Mouse (Mus musculus): ENCODE results near the gene Myo1g. TPM values are rescaled to one million over a fixed set of nuclear protein-coding genes. Genes with fewer than 3 reads are reported as not detected.

Myo1g gene
- total and polyA plus RNA-seq, 2 experiments from 2014 or later, result 0.62 to 1.5 TPM

DNA sequence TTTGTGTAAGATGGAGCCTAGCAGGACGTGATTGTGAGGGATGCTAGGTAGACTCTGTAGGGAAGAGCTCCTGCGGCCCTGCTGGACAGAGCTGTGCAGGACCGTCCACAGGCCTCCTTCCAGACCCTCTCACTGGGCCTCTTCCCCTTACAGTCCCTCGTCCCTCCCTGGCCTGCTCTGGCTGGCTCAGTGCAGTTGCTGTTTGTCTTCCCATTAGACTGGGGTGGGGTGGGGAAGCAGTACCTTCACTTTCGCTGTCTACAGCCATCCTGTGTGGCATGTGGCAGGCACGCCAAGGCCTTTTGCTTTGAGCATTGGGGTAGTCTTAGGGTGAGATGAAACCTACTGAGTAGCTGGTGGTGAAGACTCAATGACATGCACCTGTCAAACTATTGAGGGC is 41.6 kb upstream of the Myo1g start:
- no peaks in the 10 kb centered on the region for H3K27me3 ChIP-seq (ENCODE audit: insufficient read depth, low read length)
- H3K4me1 ChIP-seq (ENCODE audit: insufficient read depth, low read length), result no peaks in the 10 kb centered on the region
- DNase-seq (ENCODE audit: low spot score) (no peak), ATAC-seq (ENCODE audit: low FRiP score) (0 out of 2 replicates have a peak, but pooled peaks have one; percentile 34)
- H3K9me3 ChIP-seq (ENCODE audit: low read length), result no peaks in the 10 kb centered on the region
- WGBS, result 89% methylated on average over 6 of the region's 6 CpGs
- H3K36me3 ChIP-seq (ENCODE audit: insufficient read depth, low read length), result no peaks in the 10 kb centered on the region
- no peak overlapping the region for H3K9ac ChIP-seq (replicated peaks; ENCODE audit: low read length, poor library complexity, severe bottlenecking)
- no peak overlapping the region for H3K27ac ChIP-seq (ENCODE audit: low read depth, low read length)
- H3K4me2 ChIP-seq (ENCODE audit: low read depth, low read length, poor library complexity, severe bottlenecking), result no peak overlapping the region
- H3K4me3 ChIP-seq (ENCODE audit: low read depth, low read length), result no peak overlapping the region
- TF ChIP-seq CTCF (IDR thresholded peaks at IDR 0.05), result no peak

DNA sequence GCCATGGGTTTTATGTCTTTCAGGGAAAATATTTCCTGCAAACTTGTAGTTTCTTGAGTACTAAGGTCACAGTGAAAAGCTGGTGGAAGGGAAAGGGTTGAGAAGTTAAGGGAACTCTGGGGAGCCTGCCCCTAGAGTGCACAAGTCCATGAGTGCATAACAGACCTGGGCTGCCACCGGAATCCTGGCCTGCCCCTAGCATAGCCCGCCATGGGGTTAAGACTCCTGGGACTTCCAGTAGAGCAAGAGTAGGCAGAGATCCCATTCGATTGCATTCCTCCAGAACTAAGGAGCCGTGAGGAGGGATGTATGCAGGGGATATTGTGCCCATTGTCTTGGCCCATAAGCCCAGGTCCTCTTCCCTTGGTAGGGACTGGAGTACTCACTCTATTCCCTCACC is 40.7 kb upstream of the Myo1g start:
- Histone ChIP-seq H3K36me3 (ENCODE audit: insufficient read depth, low read length) (no peaks in the 10 kb centered on the region), H3K4me3 (ENCODE audit: low read depth, low read length) (no peak overlapping the region), H3K4me1 (ENCODE audit: insufficient read depth, low read length) (no peaks in the 10 kb centered on the region), H3K9ac (replicated peaks; ENCODE audit: low read length, poor library complexity, severe bottlenecking) (no peak overlapping the region), H3K27ac (ENCODE audit: low read depth, low read length) (no peak overlapping the region), H3K27me3 (ENCODE audit: insufficient read depth, low read length) (no peaks in the 10 kb centered on the region), H3K9me3 (ENCODE audit: low read length) (no peaks in the 10 kb centered on the region), H3K4me2 (ENCODE audit: low read depth, low read length, poor library complexity, severe bottlenecking) (no peak overlapping the region)
- TF ChIP-seq CTCF (IDR thresholded peaks at IDR 0.05), result no peak
- DNase-seq (ENCODE audit: low spot score), result no peak
- 93% methylated on average over 4 of the region's 4 CpGs for WGBS
- ATAC-seq (ENCODE audit: low FRiP score), result no peak

DNA sequence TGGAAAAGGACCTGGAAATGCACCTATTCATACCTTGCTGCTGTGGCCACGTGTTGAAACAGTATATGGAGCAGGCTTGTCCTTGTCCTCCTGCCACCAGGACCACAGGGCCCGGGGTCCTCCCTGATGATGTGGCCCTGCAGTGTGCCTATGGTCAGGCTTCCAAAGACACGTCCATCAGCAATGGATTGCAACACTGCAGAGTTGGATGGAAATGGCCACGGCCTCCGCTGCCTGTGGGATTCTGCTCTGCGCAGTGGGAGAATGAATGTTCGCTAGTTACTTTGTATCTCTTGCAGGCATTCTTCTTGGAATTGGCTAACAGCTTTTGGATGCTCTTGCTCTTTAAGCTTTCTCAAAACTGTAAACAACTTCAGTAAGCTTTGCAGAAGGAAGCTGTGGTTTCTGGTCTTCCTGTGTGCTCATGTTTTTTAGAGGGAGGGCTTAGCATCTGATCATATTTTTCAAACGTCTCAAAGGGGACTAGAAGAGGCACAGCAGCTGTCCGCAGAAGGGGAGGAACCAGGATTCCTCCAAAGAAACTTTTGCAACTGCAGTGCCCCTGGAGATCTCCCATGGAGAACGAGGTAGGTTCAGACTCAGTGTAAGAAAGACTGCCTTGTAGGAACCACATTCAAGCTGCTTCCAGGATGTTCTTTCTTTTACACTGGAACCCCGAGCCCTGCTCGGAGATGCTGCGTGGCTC is 40.0 kb upstream of the Myo1g start:
- Histone ChIP-seq H3K9ac (replicated peaks; ENCODE audit: low read length, poor library complexity, severe bottlenecking) (no peak overlapping the region), H3K27ac (ENCODE audit: low read depth, low read length) (no peak overlapping the region), H3K4me2 (ENCODE audit: low read depth, low read length, poor library complexity, severe bottlenecking) (no peak overlapping the region), H3K4me3 (ENCODE audit: low read depth, low read length) (no peak overlapping the region), H3K4me1 (ENCODE audit: insufficient read depth, low read length) (no peaks in the 10 kb centered on the region), H3K9me3 (ENCODE audit: low read length) (no peaks in the 10 kb centered on the region), H3K27me3 (ENCODE audit: insufficient read depth, low read length) (no peaks in the 10 kb centered on the region), H3K36me3 (ENCODE audit: insufficient read depth, low read length) (no peaks in the 10 kb centered on the region)
- DNase-seq (ENCODE audit: low spot score) (no peak), ATAC-seq (ENCODE audit: low FRiP score) (no peak)
- 89% methylated on average over 13 of the region's 13 CpGs for WGBS
- TF ChIP-seq CTCF (IDR thresholded peaks at IDR 0.05), result no peak

DNA sequence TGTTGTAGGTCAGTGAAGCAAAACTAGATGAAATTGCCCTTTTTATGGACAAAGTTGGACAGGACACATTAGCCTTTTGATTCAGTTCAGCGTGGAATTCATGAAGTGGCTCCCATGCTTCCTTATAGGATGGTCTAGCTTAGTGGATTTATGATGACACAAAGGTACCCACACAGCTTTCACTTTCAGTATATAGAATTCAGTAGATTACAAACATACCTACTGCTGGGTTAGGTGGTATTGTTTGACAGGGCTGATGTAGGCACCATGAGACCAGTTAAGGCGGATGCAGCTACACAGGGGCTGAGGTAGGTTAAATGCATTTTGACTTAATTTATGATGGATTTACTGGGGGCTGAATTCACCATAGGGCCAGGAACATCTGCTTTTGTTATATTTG is 39.2 kb upstream of the Myo1g start:
- Histone ChIP-seq H3K9me3 (ENCODE audit: low read length) (no peaks in the 10 kb centered on the region), H3K27ac (ENCODE audit: low read depth, low read length) (no peak overlapping the region), H3K4me3 (ENCODE audit: low read depth, low read length) (no peak overlapping the region), H3K36me3 (ENCODE audit: insufficient read depth, low read length) (no peaks in the 10 kb centered on the region), H3K9ac (replicated peaks; ENCODE audit: low read length, poor library complexity, severe bottlenecking) (no peak overlapping the region), H3K4me2 (ENCODE audit: low read depth, low read length, poor library complexity, severe bottlenecking) (no peak overlapping the region), H3K27me3 (ENCODE audit: insufficient read depth, low read length) (no peaks in the 10 kb centered on the region), H3K4me1 (ENCODE audit: insufficient read depth, low read length) (no peaks in the 10 kb centered on the region)
- TF ChIP-seq CTCF (IDR thresholded peaks at IDR 0.05), result no peak
- 98% methylated on average over 2 of the region's 2 CpGs for WGBS
- no peak for ATAC-seq (ENCODE audit: low FRiP score)
- no peak for DNase-seq (ENCODE audit: low spot score)

DNA sequence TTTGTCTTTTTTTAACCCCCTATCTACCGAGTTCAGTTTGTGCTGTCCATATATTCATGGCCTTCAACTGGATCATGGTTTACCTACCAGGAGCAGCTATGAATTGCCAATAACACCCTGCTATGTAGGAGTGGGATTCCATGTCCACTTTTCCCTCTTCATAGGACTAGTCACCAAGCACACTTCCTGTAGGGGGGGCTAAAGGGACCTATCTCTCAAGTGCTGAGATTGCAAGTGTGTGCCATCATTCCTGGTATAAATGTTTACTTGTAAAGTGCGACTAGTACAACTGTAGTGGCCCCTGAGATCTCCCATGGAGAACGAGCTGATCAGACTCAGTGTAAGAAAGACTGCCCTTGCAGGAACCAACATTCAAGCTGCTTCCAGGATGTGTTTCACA is 37.5 kb upstream of the Myo1g start:
- no peaks in the 10 kb centered on the region for H3K27me3 ChIP-seq (ENCODE audit: insufficient read depth, low read length)

DNA sequence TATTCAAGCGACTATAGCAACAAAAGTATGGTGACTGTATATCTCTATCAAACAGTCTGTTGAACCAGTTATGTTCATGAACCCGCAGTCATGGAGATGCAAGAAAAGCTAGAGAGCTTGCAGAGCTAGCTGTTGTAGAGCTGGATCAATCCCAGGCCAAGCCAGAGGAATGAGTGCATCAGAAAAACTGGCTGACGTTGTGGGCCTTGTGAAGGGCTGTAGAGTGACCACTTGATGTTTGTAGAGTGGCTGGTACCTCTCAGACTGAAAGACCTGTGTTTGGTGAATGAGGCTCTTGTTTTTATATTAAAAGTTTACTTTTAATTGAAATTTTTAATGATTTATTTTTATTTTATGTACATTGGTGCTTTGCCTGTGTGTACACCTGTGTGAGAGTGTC is 29.4 kb upstream of the Myo1g start:
- H3K4me1 ChIP-seq (ENCODE audit: insufficient read depth, low read length), result 0 out of 2 replicates have a peak, but pooled peaks cover 6% of the 10 kb centered on the region
- no peak overlapping the region for H3K27ac ChIP-seq (ENCODE audit: low read depth, low read length)
- no peak overlapping the region for H3K9ac ChIP-seq (replicated peaks; ENCODE audit: low read length, poor library complexity, severe bottlenecking)
- H3K27me3 ChIP-seq (ENCODE audit: insufficient read depth, low read length), result no peaks in the 10 kb centered on the region
- no peaks in the 10 kb centered on the region for H3K36me3 ChIP-seq (ENCODE audit: insufficient read depth, low read length)
- no peak for TF ChIP-seq CTCF (IDR thresholded peaks at IDR 0.05)
- ATAC-seq (ENCODE audit: low FRiP score), result no peak
- no peaks in the 10 kb centered on the region for H3K9me3 ChIP-seq (ENCODE audit: low read length)
- 92% methylated on average over 3 of the region's 3 CpGs for WGBS
- DNase-seq (ENCODE audit: low spot score), result no peak
- H3K4me2 ChIP-seq (ENCODE audit: low read depth, low read length, poor library complexity, severe bottlenecking), result no peak overlapping the region
- H3K4me3 ChIP-seq (ENCODE audit: low read depth, low read length), result no peak overlapping the region

More for the DNA sequence above, 37.5 kb upstream of the Myo1g start:
- H3K4me1 ChIP-seq (ENCODE audit: insufficient read depth, low read length), result no peaks in the 10 kb centered on the region
- H3K4me2 ChIP-seq (ENCODE audit: low read depth, low read length, poor library complexity, severe bottlenecking), result no peak overlapping the region
- no peak overlapping the region for H3K27ac ChIP-seq (ENCODE audit: low read depth, low read length)
- TF ChIP-seq CTCF (IDR thresholded peaks at IDR 0.05), result no peak
- 85% methylated on average over 3 of the region's 3 CpGs for WGBS
- H3K9ac ChIP-seq (replicated peaks; ENCODE audit: low read length, poor library complexity, severe bottlenecking), result no peak overlapping the region
- DNase-seq (ENCODE audit: low spot score) (no peak), ATAC-seq (ENCODE audit: low FRiP score) (no peak)
- no peaks in the 10 kb centered on the region for H3K9me3 ChIP-seq (ENCODE audit: low read length)
- H3K4me3 ChIP-seq (ENCODE audit: low read depth, low read length), result no peak overlapping the region
- H3K36me3 ChIP-seq (ENCODE audit: insufficient read depth, low read length), result no peaks in the 10 kb centered on the region

Measured in midbrain, postnatal 0 days (tissue).